Mouse (Mus musculus) G1E-ER4 (cell line): ENCODE measurements around the gene Cyp2r1. TPM values are rescaled to one million over a fixed set of nuclear protein-coding genes. Genes with fewer than 3 reads are reported as not detected.

ENCODE experiments used
- GATA1 ChIP-seq: IDR thresholded peaks from one replicate; pipeline ENCODE4 v1.8.0; 2012; ENCODE audit warnings: low read length, inconsistent platforms
- polyA plus RNA-seq: library from polyadenylated mRNA; stranded (reverse); fragments of >175 nt; gene quantifications from 2 replicates; pipeline ENCODE4 v1.2.3, GENCODE M21; 2012

The Cyp2r1 gene
- not detected in 2 replicates for polyA plus RNA-seq

- no peak for TF ChIP-seq GATA1
These were observed at the start of gene Cyp2r1 for GRCm38 (mm10) chr7:114562531-114563241. Gene Cyp2r1 (minus strand): TSS chr7:114562972.

GRCm38 (mm10) chr7:114582441-114582840 is 19.7 kb upstream of the Cyp2r1 start:
- no peak for TF ChIP-seq GATA1

- TF ChIP-seq GATA1: no peak
These were observed 18.4 kb upstream of the Cyp2r1 start for GRCm38 (mm10) chr7:114581200-114581599.

- no peak for TF ChIP-seq GATA1
These were observed 17.7 kb upstream of the Cyp2r1 start for GRCm38 (mm10) chr7:114580426-114580825.

GRCm38 (mm10) chr7:114577665-114578064 is 14.9 kb upstream of the Cyp2r1 start:
- TF ChIP-seq GATA1: no peak

- no peak for TF ChIP-seq GATA1
These were observed 14.2 kb upstream of the Cyp2r1 start for GRCm38 (mm10) chr7:114576931-114577330.

GRCm38 (mm10) chr7:114536179-114536578 is 26.6 kb downstream of the Cyp2r1 start:
- no peak for TF ChIP-seq GATA1

- no peak for TF ChIP-seq GATA1
These were observed 36.5 kb downstream of the Cyp2r1 start for GRCm38 (mm10) chr7:114526245-114526644.

- no peak for TF ChIP-seq GATA1
These were observed 42.6 kb downstream of the Cyp2r1 start for GRCm38 (mm10) chr7:114520122-114520521.

GRCm38 (mm10) chr7:114508879-114509278 is 53.9 kb downstream of the Cyp2r1 start:
- TF ChIP-seq GATA1: no peak

Other genes with a start within 250 kb of the Cyp2r1 start
- gene Pde3b, start 147.7 kb downstream of the Cyp2r1 start, polyA plus RNA-seq: 0.01 and 0.11 TPM in 2 replicates
- gene Calca, start 73.4 kb upstream of the Cyp2r1 start, polyA plus RNA-seq: 0.14 TPM in 1 of 2 replicates, not detected in the other
- not detected in 2 replicates for gene Calcb, start 155.7 kb upstream of the Cyp2r1 start, polyA plus RNA-seq
- gene Insc, start 180.7 kb upstream of the Cyp2r1 start, polyA plus RNA-seq: not detected in 2 replicates